Mouse (Mus musculus): ENCODE results near the gene Pigq.

- TF ChIP-seq POLR2A (IDR thresholded peaks at IDR 0.05; ENCODE audit: insufficient read depth, low read depth, low read length): no peak
- no peak for TF ChIP-seq CTCF (IDR thresholded peaks at IDR 0.05; ENCODE audit: insufficient read depth, low read depth, low read length)
Measured at GRCm38 (mm10) chr17:25970448-25970847, 25.7 kb upstream of the Pigq start.
